Mouse (Mus musculus) bone marrow, adult 2 months (tissue): ENCODE results near the gene Stk11ip. TPM values are rescaled to one million over a fixed set of nuclear protein-coding genes. Genes with fewer than 3 reads are reported as not detected.

Source experiments
- H3K27ac ChIP-seq: fragments of 200-500 bp; 2 replicates; pipeline ENCODE4 v1.5.1; 2012; ENCODE audit warnings: low read depth, mild to moderate bottlenecking, control low read depth, inconsistent platforms, low read length; ENCODE audit not compliant: control insufficient read depth, poor library complexity, insufficient read depth
- H3K4me1 ChIP-seq: fragments of 200-500 bp; 2 replicates; pipeline ENCODE4 v1.6.1; 2011; ENCODE audit warnings: low read length; ENCODE audit not compliant: control insufficient read depth, insufficient read depth
- H3K4me3 ChIP-seq: fragments of 200-500 bp; replicated peaks from 2 replicates; pipeline ENCODE3; 2011; ENCODE audit warnings: mild to moderate bottlenecking, low read depth, low read length, control low read depth; ENCODE audit not compliant: control insufficient read depth
- CTCF ChIP-seq: fragments of 200-500 bp; IDR thresholded peaks from 2 replicates; pipeline ENCODE4 v1.5.1; 2011; ENCODE audit warnings: low read length, control low read depth; ENCODE audit not compliant: control insufficient read depth, insufficient read depth
- POLR2A ChIP-seq: fragments of 200-500 bp; IDR thresholded peaks from 2 replicates; pipeline ENCODE4 v1.6.1; 2011; ENCODE audit warnings: low read depth, mild to moderate bottlenecking, control low read depth, low read length, borderline replicate concordance; ENCODE audit not compliant: control insufficient read depth
- WGBS: fragments of 180-500 bp; shearing (Covaris S2); methylation state at CpG from one replicate; pipeline ENCODE4 v1.1.7; 2018; 5-methylcytosine and 5-hydroxymethylcytosine counted together
- polyA plus RNA-seq: library from polyadenylated mRNA; stranded (reverse); fragments of >200 nt; gene quantifications from 2 replicates; pipeline ENCODE4 v1.2.4, GENCODE M21; 2011; ENCODE audit warnings: low replicate concordance; ENCODE audit not compliant: missing spikeins, insufficient read depth, insufficient read length

The Stk11ip gene
- polyA plus RNA-seq, 1 experiment = 27.1 TPM

DNA sequence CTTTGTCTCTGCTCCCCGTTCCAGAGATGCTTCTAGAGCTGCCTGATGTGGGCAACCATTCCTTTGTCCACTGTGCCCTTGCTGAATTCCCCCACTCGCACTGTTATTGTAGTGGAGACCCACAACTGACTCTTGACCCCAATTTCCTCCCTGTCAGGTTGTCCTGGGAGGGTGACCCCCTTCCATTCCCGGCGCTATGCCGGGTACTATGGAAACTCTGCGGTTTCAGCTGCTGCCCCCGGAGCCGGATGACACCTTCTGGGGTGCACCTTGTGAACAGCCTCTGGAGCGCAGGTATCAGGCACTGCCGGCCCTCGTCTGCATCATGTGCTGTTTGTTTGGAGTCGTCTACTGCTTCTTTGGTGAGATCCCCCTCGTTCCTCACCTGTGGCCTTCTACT lies 41.3 kb upstream of the Stk11ip start:
- WGBS = 22% methylated on average over 13 of the region's 13 CpGs
- H3K4me1 ChIP-seq = no peaks in the 10 kb centered on the region; the same call in 1 of the 2 replicates
- TF ChIP-seq CTCF (no peak), POLR2A (no peak)
- H3K27ac ChIP-seq = no peak overlapping the region
- H3K4me3 ChIP-seq = no peak overlapping the region

DNA sequence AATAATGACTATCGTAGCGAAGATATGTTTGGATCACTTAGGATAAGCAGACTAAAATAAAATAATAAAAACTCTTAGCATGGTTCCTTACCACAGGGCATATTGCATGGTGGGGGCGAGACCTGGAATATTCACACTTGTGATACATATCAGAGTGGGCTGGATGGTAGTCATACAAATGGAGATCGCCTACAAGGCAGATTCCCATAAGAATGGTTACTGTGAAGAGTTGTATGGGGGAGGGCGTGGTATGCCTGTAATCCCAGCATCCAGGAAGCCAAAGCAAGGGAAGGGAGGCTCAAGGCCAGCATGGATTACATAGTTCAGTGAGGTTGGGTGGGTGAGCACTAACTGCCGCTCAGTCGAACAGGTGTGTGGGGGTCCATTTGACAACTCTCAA lies 40.6 kb upstream of the Stk11ip start:
- H3K27ac ChIP-seq = no peak overlapping the region
- TF ChIP-seq POLR2A (no peak), CTCF (no peak)
- no peaks in the 10 kb centered on the region; the same call in 1 of the 2 replicates for H3K4me1 ChIP-seq
- H3K4me3 ChIP-seq = no peak overlapping the region
- 78% methylated on average over 7 of the region's 7 CpGs for WGBS

DNA sequence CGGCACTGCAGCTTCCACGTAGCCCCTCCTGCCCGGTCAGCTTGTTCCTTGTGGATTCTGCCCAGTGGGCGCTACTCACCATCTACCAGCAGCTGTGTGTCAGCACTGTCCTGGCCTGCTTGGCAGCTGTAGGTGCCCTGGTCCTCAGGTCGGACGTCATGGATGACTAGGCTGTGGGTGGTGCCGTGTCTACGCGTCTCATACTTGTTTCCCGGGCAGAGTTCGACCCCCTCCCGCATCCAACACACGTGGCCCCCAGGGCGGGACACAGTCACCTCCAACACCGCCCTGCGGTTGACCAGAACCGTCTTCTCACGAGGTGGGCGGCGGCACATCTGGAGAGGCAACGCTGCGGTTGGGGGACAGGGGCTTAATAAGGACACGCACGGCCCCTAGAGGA lies 34.8 kb upstream of the Stk11ip start:
- no peak overlapping the region for H3K27ac ChIP-seq
- TF ChIP-seq CTCF (no peak), POLR2A (no peak)
- 6% methylated on average over 24 of the region's 24 CpGs for WGBS
- H3K4me1 ChIP-seq = no peaks in the 10 kb centered on the region; the same call in 1 of the 2 replicates
- no peak overlapping the region for H3K4me3 ChIP-seq

DNA sequence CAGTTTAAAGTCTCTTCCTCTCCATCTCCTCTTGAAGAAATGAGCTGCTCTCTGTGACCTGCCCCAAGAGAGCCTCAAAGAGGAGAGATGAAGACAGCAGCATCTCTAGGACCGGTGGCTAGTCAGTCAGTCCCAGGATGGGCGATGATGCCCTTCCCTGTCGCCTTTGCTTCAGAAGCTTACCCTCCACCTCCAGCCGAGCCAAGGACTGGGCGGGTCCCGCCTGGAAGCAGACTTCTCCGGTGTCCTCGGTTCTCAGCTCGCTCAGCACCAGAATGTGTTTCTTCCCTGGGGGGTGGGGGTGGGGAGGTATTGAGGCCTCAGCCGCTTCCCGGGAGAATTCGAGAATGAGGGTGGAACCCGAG lies 34.3 kb upstream of the Stk11ip start:
- no peak overlapping the region for H3K4me3 ChIP-seq
- TF ChIP-seq CTCF = no peak
- TF ChIP-seq POLR2A = no peak
- H3K4me1 ChIP-seq = no peaks in the 10 kb centered on the region; the same call in 1 of the 2 replicates
- WGBS = 3% methylated on average over 13 of the region's 13 CpGs
- H3K27ac ChIP-seq = no peak overlapping the region

- Histone ChIP-seq H3K4me1 (no peaks in the 10 kb centered on the region; the same call in 1 of the 2 replicates), H3K4me3 (no peak overlapping the region), H3K27ac (no peak overlapping the region)
- TF ChIP-seq CTCF = no peak
- TF ChIP-seq POLR2A = no peak; the same call in 1 of the 2 replicates
- 1% methylated on average over 62 of the region's 62 CpGs for WGBS
These were observed 33.7 kb upstream of the Stk11ip start for GRCm38 (mm10) chr1:75487405-75488161.

GRCm38 (mm10) chr1:75490785-75491551 lies 30.4 kb upstream of the Stk11ip start:
- no peaks in the 10 kb centered on the region; the same call in 1 of the 2 replicates for H3K4me1 ChIP-seq
- H3K4me3 ChIP-seq = no peak overlapping the region
- H3K27ac ChIP-seq = no peak overlapping the region
- 85% methylated on average over 34 of the region's 34 CpGs for WGBS
- TF ChIP-seq POLR2A (no peak), CTCF (no peak)

GRCm38 (mm10) chr1:75492579-75493170 lies 28.7 kb upstream of the Stk11ip start:
- no peaks in the 10 kb centered on the region; the same call in 1 of the 2 replicates for H3K4me1 ChIP-seq
- no peak overlapping the region for H3K4me3 ChIP-seq
- TF ChIP-seq POLR2A (no peak), CTCF (no peak)
- 83% methylated on average over 24 of the region's 24 CpGs for WGBS
- no peak overlapping the region; the same call in 1 of the 2 replicates for H3K27ac ChIP-seq

DNA sequence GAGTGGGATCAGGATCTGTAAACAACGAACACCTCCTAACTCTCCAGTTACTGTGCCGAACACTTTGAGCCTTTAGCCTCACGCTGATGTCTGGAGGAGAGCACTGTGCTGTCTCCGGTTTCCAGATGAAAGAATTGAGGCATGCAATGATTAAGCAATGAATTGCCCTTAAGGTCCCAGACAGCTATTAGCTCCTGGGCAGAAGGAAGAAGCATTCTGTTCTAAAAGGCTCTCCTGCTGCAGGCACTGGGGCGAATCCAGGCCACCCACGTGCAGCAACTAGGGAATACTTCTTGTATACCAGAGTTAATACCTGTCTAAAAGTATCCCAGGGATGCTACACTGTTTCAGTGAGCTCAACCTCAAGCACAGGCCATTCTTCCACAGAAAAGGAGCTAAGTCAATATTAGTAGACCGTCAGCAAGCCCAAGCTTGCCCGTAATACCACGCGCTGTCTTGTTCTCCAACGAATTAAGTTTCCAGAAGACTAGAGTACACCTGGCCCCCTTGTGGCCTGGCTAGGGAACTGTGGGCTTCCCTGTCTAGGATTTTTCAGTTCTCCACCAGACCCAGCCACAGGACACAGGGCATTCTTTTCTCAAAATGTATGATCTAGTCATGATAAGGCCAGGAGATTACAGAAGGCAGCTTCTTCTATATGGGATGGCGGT lies 26.3 kb upstream of the Stk11ip start:
- TF ChIP-seq POLR2A (no peak), CTCF (peak; percentile 41; the same call in 1 of the 2 replicates)
- WGBS = 65% methylated on average over 12 of the region's 12 CpGs
- Histone ChIP-seq H3K4me3 (no peak overlapping the region), H3K27ac (no peak overlapping the region), H3K4me1 (no peaks in the 10 kb centered on the region)

DNA sequence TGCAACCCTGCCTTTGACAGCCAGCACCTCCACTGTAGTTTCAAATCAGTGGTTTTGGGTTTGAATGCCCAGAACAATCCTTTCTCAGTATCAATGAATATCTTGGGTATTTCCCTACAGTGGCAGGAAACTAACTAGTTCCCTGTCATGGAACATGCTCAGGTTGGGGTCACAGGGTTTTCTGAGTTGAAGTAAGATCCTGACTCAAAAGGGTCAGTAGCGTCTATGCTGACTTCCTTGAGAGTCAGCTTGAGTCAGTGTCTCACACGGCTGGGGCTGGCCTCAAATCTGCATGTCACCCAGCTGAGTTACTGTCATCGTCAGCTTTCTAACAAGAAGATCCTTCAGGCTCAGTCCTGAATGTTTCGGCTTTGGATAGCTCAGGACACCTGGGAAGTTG lies 22.4 kb upstream of the Stk11ip start:
- 78% methylated on average over 4 of the region's 4 CpGs for WGBS
- Histone ChIP-seq H3K4me3 (no peak overlapping the region), H3K4me1 (no peaks in the 10 kb centered on the region), H3K27ac (no peak overlapping the region)
- TF ChIP-seq CTCF (no peak), POLR2A (no peak)
